Mouse (Mus musculus) neural tube, embryonic 11.5 days (tissue): ENCODE results near the gene Lif. TPM values are rescaled to one million over a fixed set of nuclear protein-coding genes. Genes with fewer than 3 reads are reported as not detected.

Experiments
- ATAC-seq: fragments of 200-750 bp; cut with Nextera tagmentation; 2 replicates; pipeline ENCODE4 v1.8.0; 2017; ENCODE audit warnings: moderate number of reproducible peaks, mild to moderate bottlenecking, moderate TSS enrichment, moderate library complexity; ENCODE audit not compliant: insufficient read depth, low FRiP score, low TSS enrichment
- DNase-seq: peaks from one replicate; pipeline ENCODE4 v3.0.0-alpha.2; 2015; ENCODE audit warnings: low spot score
- H3K27ac ChIP-seq: fragments of 300-500 bp; sonication (generic); 2 replicates; pipeline ENCODE4 v1.5.1; 2014; ENCODE audit warnings: low read depth, mild to moderate bottlenecking, low read length
- H3K27me3 ChIP-seq: fragments of 300-500 bp; sonication (generic); 2 replicates; pipeline ENCODE4 v1.6.1; 2014; ENCODE audit warnings: mild to moderate bottlenecking, low read length, mixed read lengths; ENCODE audit not compliant: control insufficient read depth, insufficient read depth
- H3K36me3 ChIP-seq: fragments of 300-500 bp; sonication (generic); 2 replicates; pipeline ENCODE4 v1.6.1; 2014; ENCODE audit warnings: mild to moderate bottlenecking, low read length, moderate library complexity, mixed read lengths; ENCODE audit not compliant: control insufficient read depth, insufficient read depth
- H3K4me1 ChIP-seq: fragments of 300-500 bp; sonication (generic); 2 replicates; pipeline ENCODE4 v1.6.1; 2014; ENCODE audit warnings: low read length, mixed read lengths; ENCODE audit not compliant: control insufficient read depth, insufficient read depth
- H3K4me2 ChIP-seq: fragments of 300-500 bp; sonication (generic); 2 replicates; pipeline ENCODE4 v1.6.1; 2014; ENCODE audit warnings: low read depth, mild to moderate bottlenecking, moderate library complexity
- H3K4me3 ChIP-seq: fragments of 300-500 bp; sonication (generic); 2 replicates; pipeline ENCODE4 v1.5.1; 2014; ENCODE audit warnings: low read depth, low read length
- H3K9ac ChIP-seq: fragments of 300-500 bp; sonication (generic); 2 replicates; pipeline ENCODE4 v1.6.1; 2014; ENCODE audit warnings: mild to moderate bottlenecking, low read length
- H3K9me3 ChIP-seq: fragments of 300-500 bp; sonication (generic); 2 replicates; pipeline ENCODE4 v1.6.1; 2016; ENCODE audit warnings: low read length; ENCODE audit not compliant: control insufficient read depth
- WGBS: fragments of 180-500 bp; shearing (Covaris S2); extraction: QIAGEN DNeasy Blood & Tissue Kit; methylation state at CpG from one replicate; pipeline ENCODE4 v1.1.7; 2014; 5-methylcytosine and 5-hydroxymethylcytosine counted together
- polyA plus RNA-seq: library from polyadenylated mRNA; unstranded; fragments of >200 nt; fragmentation: Nextera tagmentation; extraction: Ambion mirVana; gene quantifications from 2 replicates; pipeline ENCODE4 v1.2.1, GENCODE M21; 2014

The Lif gene
- polyA plus RNA-seq, 1 experiment from 2014 or later, result not detected

DNA sequence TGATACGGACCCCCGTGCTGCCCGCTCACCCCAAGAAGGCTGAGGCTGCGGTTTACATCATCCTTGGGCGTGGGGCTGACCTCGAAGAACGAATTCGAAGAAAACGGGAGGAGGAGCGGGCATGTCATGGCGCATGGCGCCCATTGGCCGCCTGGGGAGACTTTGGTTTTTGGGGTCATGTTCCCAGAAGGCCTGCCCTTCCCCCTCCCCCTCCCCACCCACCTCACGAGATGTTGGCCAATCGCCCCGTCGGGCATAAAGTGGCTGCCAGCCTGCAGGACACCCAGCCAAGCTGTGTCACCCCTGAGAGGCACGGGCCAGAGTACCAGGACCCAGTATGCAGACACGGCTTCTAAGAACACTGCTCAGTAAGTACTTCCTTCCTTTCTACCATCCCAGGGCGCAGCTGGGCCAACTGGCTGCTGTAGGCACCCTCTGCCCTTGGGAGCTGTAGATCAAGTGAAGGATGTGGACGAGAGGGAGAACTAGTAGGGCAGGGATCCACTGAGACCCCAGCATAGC, 20.8 kb upstream of the Lif start:
- no peaks in the 10 kb centered on the region for H3K36me3 ChIP-seq
- H3K4me3 ChIP-seq, result no peak overlapping the region
- H3K9ac ChIP-seq, result no peak overlapping the region
- 92% methylated on average over 21 of the region's 21 CpGs for WGBS
- no peak overlapping the region for H3K4me2 ChIP-seq
- DNase-seq (no peak), ATAC-seq (no peak)
- H3K9me3 ChIP-seq, result no peaks in the 10 kb centered on the region
- H3K27ac ChIP-seq, result no peak overlapping the region
- no peaks in the 10 kb centered on the region for H3K4me1 ChIP-seq
- no peaks in the 10 kb centered on the region for H3K27me3 ChIP-seq

DNA sequence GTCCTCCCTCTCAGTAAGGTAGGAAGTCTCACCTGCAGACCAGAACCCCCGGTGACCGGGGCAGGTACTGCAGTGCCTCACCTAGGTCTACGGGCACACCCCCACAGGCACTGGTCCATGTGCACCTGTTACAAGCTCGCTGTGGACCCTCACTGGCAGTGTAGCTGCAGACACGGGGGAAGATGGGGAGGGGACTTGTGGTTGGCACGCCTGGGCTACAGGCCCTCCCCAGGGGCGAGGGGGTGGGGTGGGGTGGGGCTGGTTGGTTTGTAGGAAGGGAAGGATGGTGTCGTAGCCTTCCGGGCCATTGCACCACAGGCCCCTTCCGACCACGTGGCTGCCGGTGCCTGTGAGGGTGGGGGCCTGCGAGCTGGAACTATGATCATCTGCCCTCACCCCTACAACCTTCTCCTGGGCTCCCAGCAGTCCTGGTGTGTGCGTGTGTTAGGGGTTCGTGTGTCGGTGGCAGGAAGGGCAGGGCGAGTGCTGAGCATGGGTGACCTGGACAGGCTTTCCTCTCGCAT, 19.9 kb upstream of the Lif start:
- Histone ChIP-seq H3K9ac (no peak overlapping the region), H3K4me2 (no peak overlapping the region), H3K36me3 (no peaks in the 10 kb centered on the region), H3K4me1 (no peaks in the 10 kb centered on the region), H3K27me3 (no peaks in the 10 kb centered on the region), H3K4me3 (no peak overlapping the region), H3K9me3 (no peaks in the 10 kb centered on the region), H3K27ac (no peak overlapping the region)
- no peak for DNase-seq
- WGBS, result 88% methylated on average over 17 of the region's 18 CpGs
- no peak for ATAC-seq

DNA sequence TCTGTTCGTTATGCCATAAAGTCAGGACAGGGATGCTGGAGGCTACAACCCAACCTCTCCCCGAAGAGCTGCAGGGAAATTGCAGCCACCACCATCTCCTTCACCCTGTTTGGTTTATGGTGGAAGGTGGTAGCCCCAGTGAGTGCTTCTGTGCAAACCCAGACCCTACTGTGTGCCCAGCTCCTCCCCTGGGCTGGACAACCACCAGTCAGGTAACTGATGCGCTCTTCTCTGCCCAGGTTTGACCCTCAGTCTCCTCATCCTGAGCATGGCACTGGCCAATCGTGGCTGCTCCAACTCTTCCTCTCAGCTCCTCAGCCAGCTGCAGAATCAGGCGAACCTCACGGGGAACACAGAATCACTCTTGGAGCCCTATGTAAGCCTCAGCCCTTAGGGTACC, 19.2 kb upstream of the Lif start:
- Histone ChIP-seq H3K4me3 (no peak overlapping the region), H3K9ac (no peak overlapping the region), H3K4me2 (no peak overlapping the region), H3K27me3 (no peaks in the 10 kb centered on the region), H3K4me1 (no peaks in the 10 kb centered on the region), H3K9me3 (no peaks in the 10 kb centered on the region), H3K36me3 (no peaks in the 10 kb centered on the region), H3K27ac (no peak overlapping the region)
- ATAC-seq (no peak), DNase-seq (no peak)
- 85% methylated on average over 6 of the region's 6 CpGs for WGBS

DNA sequence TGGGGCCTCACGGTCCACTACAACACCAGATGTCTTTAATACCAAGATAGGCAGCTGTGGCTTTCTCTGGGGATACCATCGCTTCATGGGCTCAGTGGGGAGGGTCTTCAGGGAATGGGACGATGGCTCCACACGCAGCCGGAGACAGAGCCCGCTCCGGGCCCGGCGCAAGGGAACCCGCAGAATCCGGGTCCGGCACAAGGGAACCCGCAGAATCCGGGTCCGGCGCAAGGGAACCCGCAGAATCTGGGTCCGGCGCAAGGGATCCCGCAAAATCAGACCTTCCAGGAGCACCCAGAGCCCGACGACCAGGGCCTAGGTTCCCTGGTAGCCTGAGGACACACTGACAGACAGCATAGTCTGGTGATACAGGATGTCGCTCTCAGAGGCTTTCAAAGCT, 17.7 kb upstream of the Lif start:
- H3K4me1 ChIP-seq, result no peaks in the 10 kb centered on the region
- DNase-seq, result no peak
- no peaks in the 10 kb centered on the region for H3K9me3 ChIP-seq
- WGBS, result 89% methylated on average over 23 of the region's 23 CpGs
- no peak overlapping the region for H3K9ac ChIP-seq
- H3K27me3 ChIP-seq, result no peaks in the 10 kb centered on the region
- no peak overlapping the region for H3K4me2 ChIP-seq
- no peak for ATAC-seq
- H3K27ac ChIP-seq, result no peak overlapping the region
- no peaks in the 10 kb centered on the region for H3K36me3 ChIP-seq
- H3K4me3 ChIP-seq, result no peak overlapping the region

DNA sequence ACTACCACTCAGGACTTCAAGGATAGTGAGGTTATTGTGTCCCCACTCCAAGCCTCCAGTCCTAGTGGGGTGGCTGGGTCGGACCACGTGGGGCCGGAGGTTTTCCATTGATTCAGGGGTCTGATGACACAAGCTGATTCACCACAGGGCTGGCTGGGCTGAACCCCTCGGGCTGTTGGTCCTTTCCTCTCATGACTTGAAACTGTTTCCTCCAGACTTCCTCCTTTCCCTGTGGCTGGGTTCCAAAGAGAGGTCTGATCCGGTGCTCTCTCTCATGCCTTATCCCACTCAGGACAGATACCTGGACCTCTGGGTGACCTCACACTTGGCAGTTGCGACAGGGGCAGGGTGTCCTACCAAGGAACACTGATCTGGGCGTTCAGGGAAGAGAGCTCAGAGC, 17.2 kb upstream of the Lif start:
- no peak overlapping the region for H3K27ac ChIP-seq
- no peaks in the 10 kb centered on the region for H3K4me1 ChIP-seq
- no peaks in the 10 kb centered on the region for H3K9me3 ChIP-seq
- no peak for ATAC-seq
- WGBS, result 79% methylated on average over 7 of the region's 7 CpGs
- no peak overlapping the region for H3K4me3 ChIP-seq
- no peaks in the 10 kb centered on the region for H3K36me3 ChIP-seq
- H3K27me3 ChIP-seq, result no peaks in the 10 kb centered on the region
- no peak for DNase-seq
- H3K4me2 ChIP-seq, result no peak overlapping the region
- no peak overlapping the region for H3K9ac ChIP-seq

DNA sequence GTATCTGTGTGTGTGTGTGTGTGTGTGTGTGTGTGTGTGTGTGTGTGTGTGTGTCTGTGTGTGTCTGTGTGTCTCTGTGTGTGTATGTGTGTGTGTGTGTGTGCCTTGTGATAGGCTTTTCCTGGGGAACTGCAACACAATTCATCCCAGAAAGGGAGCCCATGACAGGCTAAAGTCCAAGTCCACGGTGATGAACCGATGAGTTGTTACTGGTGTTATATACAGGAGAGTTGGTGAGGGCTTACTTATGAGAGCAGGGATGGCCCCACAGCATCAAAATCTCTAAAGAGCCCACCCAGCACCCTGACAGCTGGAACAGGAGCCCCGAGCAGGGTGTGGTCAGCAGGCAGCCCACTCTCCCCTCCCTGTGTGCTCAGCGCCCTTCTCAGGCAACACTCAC, 16.2 kb upstream of the Lif start:
- Histone ChIP-seq H3K9me3 (no peaks in the 10 kb centered on the region), H3K36me3 (no peaks in the 10 kb centered on the region), H3K9ac (no peak overlapping the region), H3K4me3 (no peak overlapping the region), H3K4me1 (no peaks in the 10 kb centered on the region), H3K4me2 (no peak overlapping the region), H3K27me3 (no peaks in the 10 kb centered on the region), H3K27ac (no peak overlapping the region)
- ATAC-seq (no peak), DNase-seq (no peak)
- 81% methylated on average over 4 of the region's 4 CpGs for WGBS

DNA sequence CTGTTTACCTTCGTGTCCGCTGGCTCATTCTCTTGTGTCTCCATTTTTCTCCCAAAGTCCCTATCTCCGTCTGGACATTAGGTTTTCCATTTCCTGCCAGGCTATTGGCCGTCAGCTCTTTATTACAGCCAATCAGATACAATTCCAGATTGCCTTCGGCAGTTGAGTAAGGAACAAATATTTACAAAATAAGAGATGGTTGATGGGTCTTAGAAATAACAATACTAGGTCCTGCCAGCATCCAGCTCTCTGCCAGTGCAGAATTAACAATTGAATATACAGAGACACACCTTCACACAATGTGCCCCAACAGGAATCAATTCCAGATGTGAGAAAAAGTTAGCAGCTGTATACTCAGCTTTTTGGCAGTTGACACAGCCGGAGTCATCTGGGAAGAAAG, 11.2 kb upstream of the Lif start:
- Histone ChIP-seq H3K4me2 (no peak overlapping the region), H3K36me3 (no peaks in the 10 kb centered on the region), H3K4me3 (no peak overlapping the region), H3K27ac (no peak overlapping the region), H3K27me3 (no peaks in the 10 kb centered on the region), H3K9ac (no peak overlapping the region), H3K9me3 (no peaks in the 10 kb centered on the region), H3K4me1 (no peaks in the 10 kb centered on the region)
- DNase-seq (no peak), ATAC-seq (no peak)
- WGBS, result 70% methylated on average over 6 of the region's 6 CpGs

DNA sequence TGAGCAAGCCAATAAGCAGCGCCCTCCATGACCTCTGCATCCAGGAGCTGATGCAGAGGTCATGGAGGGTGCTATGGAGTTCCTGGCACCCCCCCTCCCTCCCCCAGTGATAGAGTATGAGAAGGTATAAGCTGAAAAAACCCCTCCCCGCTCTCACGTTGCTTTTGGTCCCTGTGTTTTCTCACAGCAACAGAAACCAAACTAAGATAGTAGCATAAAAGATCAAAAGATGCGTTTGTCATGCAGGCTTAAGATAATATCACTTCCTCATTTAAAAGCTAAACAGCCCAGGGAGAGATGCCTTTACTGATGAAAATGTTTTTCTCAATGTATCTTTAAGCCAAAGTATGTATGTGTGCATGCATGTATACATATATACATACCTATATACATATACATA, 10.7 kb upstream of the Lif start:
- Histone ChIP-seq H3K9ac (no peak overlapping the region), H3K27me3 (no peaks in the 10 kb centered on the region), H3K4me1 (no peaks in the 10 kb centered on the region), H3K4me2 (no peak overlapping the region), H3K4me3 (no peak overlapping the region), H3K9me3 (no peaks in the 10 kb centered on the region), H3K36me3 (no peaks in the 10 kb centered on the region), H3K27ac (no peak overlapping the region)
- DNase-seq, result no peak
- 78% methylated on average over 4 of the region's 4 CpGs for WGBS
- ATAC-seq, result no peak

DNA sequence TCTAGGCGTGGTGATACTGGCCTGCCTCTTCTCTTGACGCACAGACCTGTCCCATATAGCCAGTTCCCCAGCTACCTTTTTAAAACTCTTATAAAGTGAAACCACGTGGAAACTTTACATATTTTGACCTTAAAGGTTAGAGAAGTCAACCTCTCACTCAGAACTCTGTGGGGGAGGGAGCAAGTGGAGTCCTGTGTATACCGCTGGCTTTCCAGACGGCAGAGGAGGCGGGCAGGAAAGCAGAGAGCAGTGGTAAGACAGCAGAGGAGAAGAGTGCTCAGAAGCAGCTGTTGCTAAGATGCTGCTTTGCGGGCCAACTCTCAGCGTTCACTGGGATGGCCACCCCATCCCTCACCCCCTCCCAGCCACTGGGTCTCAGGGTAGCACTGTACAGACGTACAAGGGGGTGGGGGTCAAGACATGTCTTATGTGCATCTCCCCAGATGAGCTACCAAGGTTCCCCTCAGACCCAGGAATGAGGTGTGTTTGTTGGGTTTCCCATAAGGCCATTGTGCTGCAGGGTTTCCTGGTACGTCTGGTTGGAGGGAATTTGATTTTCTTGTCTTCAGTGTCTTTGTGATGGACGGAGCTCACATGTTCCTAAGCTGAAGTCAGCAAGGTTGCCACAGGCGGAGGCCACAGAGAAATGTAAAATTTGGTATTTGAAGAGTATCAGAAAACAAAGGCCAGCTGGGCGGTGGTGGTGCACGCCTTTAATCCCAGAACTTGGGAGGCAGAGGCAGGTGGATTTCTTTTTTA, 10.0 kb upstream of the Lif start:
- H3K27ac ChIP-seq, result no peak overlapping the region
- no peaks in the 10 kb centered on the region for H3K27me3 ChIP-seq
- no peak for DNase-seq
- H3K4me3 ChIP-seq, result no peak overlapping the region
- no peaks in the 10 kb centered on the region for H3K36me3 ChIP-seq
- H3K4me1 ChIP-seq, result no peaks in the 10 kb centered on the region
- WGBS, result 77% methylated on average over 14 of the region's 14 CpGs
- ATAC-seq, result no peak
- no peak overlapping the region for H3K4me2 ChIP-seq
- no peak overlapping the region for H3K9ac ChIP-seq
- no peaks in the 10 kb centered on the region for H3K9me3 ChIP-seq
